Mouse (Mus musculus): ENCODE measurements around the gene Capn15. TPM values are rescaled to one million over a fixed set of nuclear protein-coding genes. Genes with fewer than 3 reads are reported as not detected.

The Capn15 gene
- total and polyA plus RNA-seq, 3 experiments, result 5.6 to 16.2 TPM; not detected in 1

- no peak for TF ChIP-seq GATA1 (IDR thresholded peaks at IDR 0.05; ENCODE audit: low read depth, low read length)
- no peak for TF ChIP-seq MXI1 (IDR thresholded peaks at IDR 0.05; ENCODE audit: low read depth, low read length)
- no peak for TF ChIP-seq CHD1 (IDR thresholded peaks at IDR 0.05; ENCODE audit: low read depth, low read length)
- no peak for TF ChIP-seq MYB (IDR thresholded peaks at IDR 0.05; ENCODE audit: low read depth, low read length)
- TF ChIP-seq NELFE (IDR thresholded peaks at IDR 0.05; ENCODE audit: low read depth, low read length), result no peak
- no peak for TF ChIP-seq USF1 (IDR thresholded peaks at IDR 0.05; ENCODE audit: low read depth, low read length)
- TF ChIP-seq ZC3H11A (IDR thresholded peaks at IDR 0.05; ENCODE audit: low read depth, low read length), result no peak
- TF ChIP-seq ELF1 (IDR thresholded peaks at IDR 0.05; ENCODE audit: low read depth, low read length), result no peak
- TF ChIP-seq POLR2A (IDR thresholded peaks at IDR 0.05; ENCODE audit: control insufficient read depth in 1 of 2, insufficient read depth in 1 of 2, low read depth in 1 of 2, low read length in 2 of 2, poor library complexity in 1 of 2), result no peak
- no peak for TF ChIP-seq ZNF384 (IDR thresholded peaks at IDR 0.05; ENCODE audit: low read depth, low read length)
- TF ChIP-seq BHLHE40 (IDR thresholded peaks at IDR 0.05; ENCODE audit: borderline replicate concordance, low read depth, low read length), result no peak
- Histone ChIP-seq H3K4me1 (ENCODE audit: control insufficient read depth in 1 of 2, insufficient read depth in 2 of 2, low read length in 2 of 2) (peaks cover 0 to 5% of the 10 kb centered on the region in 2 experiments; a peak in 2 of 4 replicates), H3K27me3 (ENCODE audit: control insufficient read depth in 1 of 2, insufficient read depth in 2 of 2, low read length in 2 of 2) (no peaks in the 10 kb centered on the region)
These were observed 31.4 kb upstream of the Capn15 start for GRCm38 (mm10) chr17:26017021-26017420.

GRCm38 (mm10) chr17:26013711-26014110 lies 28.1 kb upstream of the Capn15 start:
- Histone ChIP-seq H3K27ac (ENCODE audit: control insufficient read depth, low read depth, low read length) (no peak overlapping the region), H3K4me1 (ENCODE audit: control insufficient read depth in 1 of 2, insufficient read depth in 2 of 2, low read length in 2 of 2) (peaks cover 0 to 10% of the 10 kb centered on the region in 2 experiments; a peak in 2 of 4 replicates), H3K4me3 (ENCODE audit: control insufficient read depth in 1 of 2, insufficient read depth in 1 of 2, low read depth in 2 of 2, low read length in 2 of 2) (no peak overlapping the region), H3K9me3 (replicated peaks; ENCODE audit: insufficient read depth, low read length) (no peaks in the 10 kb centered on the region), H3K36me3 (ENCODE audit: control insufficient read depth in 1 of 2, insufficient read depth in 2 of 2, low read length in 2 of 2) (peaks cover 0 to 4% of the 10 kb centered on the region in 2 experiments; a peak in 3 of 4 replicates), H3K27me3 (ENCODE audit: control insufficient read depth in 1 of 2, insufficient read depth in 2 of 2, low read length in 2 of 2) (no peaks in the 10 kb centered on the region), H3K9ac (ENCODE audit: control insufficient read depth, low read depth, low read length, poor library complexity, severe bottlenecking) (no peak overlapping the region), H3K79me2 (ENCODE audit: control insufficient read depth, insufficient read depth, low read length, poor library complexity) (no peaks in the 10 kb centered on the region)
- no peak for TF ChIP-seq POLR2AphosphoS5 (IDR thresholded peaks at IDR 0.05; ENCODE audit: borderline replicate concordance, low read depth, low read length)
- TF ChIP-seq HCFC1 (IDR thresholded peaks at IDR 0.05; ENCODE audit: low read depth, low read length), result no peak
- TF ChIP-seq MAX (IDR thresholded peaks at IDR 0.05; ENCODE audit: low read length), result no peak
- DNase-seq (ENCODE audit: low read depth, low spot score), result no peak

More at GRCm38 (mm10) chr17:26017021-26017420, 31.4 kb upstream of the Capn15 start:
- no peak for DNase-seq (ENCODE audit: low read depth, low spot score)
- Histone ChIP-seq H3K79me2 (ENCODE audit: control insufficient read depth, insufficient read depth, low read length, poor library complexity) (no peaks in the 10 kb centered on the region), H3K27ac (ENCODE audit: control insufficient read depth, low read depth, low read length) (no peak overlapping the region), H3K9ac (ENCODE audit: control insufficient read depth, low read depth, low read length, poor library complexity, severe bottlenecking) (no peak overlapping the region), H3K4me3 (ENCODE audit: control insufficient read depth in 1 of 2, insufficient read depth in 1 of 2, low read depth in 2 of 2, low read length in 2 of 2) (no peak overlapping the region), H3K36me3 (ENCODE audit: control insufficient read depth in 1 of 2, insufficient read depth in 2 of 2, low read length in 2 of 2) (peaks cover 0 to 3% of the 10 kb centered on the region in 2 experiments; a peak in 2 of 4 replicates), H3K9me3 (replicated peaks; ENCODE audit: insufficient read depth, low read length) (no peaks in the 10 kb centered on the region)

- H3K9ac ChIP-seq (ENCODE audit: control insufficient read depth, low read depth, low read length, poor library complexity, severe bottlenecking), result no peak overlapping the region
- H3K27ac ChIP-seq (ENCODE audit: control insufficient read depth, low read depth, low read length), result no peak overlapping the region
- H3K36me3 ChIP-seq (ENCODE audit: control insufficient read depth in 1 of 2, insufficient read depth in 2 of 2, low read length in 2 of 2), result peaks cover 0 to 7% of the 10 kb centered on the region in 2 experiments; a peak in 3 of 4 replicates
- no peaks in the 10 kb centered on the region for H3K79me2 ChIP-seq (ENCODE audit: control insufficient read depth, insufficient read depth, low read length, poor library complexity)
- peak; percentile 96 for DNase-seq (ENCODE audit: low read depth, low spot score)
- H3K9me3 ChIP-seq (replicated peaks; ENCODE audit: insufficient read depth, low read length), result no peaks in the 10 kb centered on the region
- H3K27me3 ChIP-seq (ENCODE audit: control insufficient read depth in 1 of 2, insufficient read depth in 2 of 2, low read length in 2 of 2), result no peaks in the 10 kb centered on the region
- H3K4me3 ChIP-seq (ENCODE audit: control insufficient read depth in 1 of 2, insufficient read depth in 1 of 2, low read depth in 2 of 2, low read length in 2 of 2), result no peak overlapping the region
- H3K4me1 ChIP-seq (ENCODE audit: control insufficient read depth in 1 of 2, insufficient read depth in 2 of 2, low read length in 2 of 2), result peaks cover 0 to 14% of the 10 kb centered on the region in 2 experiments; a peak in 2 of 4 replicates
- TF ChIP-seq CHD1 (IDR thresholded peaks at IDR 0.05; ENCODE audit: low read depth, low read length), result no peak
- peak; percentile 64; the same call in 1 of the 2 replicates for TF ChIP-seq MAZ (IDR thresholded peaks at IDR 0.05; ENCODE audit: low read depth, low read length)
- no peak for TF ChIP-seq ELF1 (IDR thresholded peaks at IDR 0.05; ENCODE audit: low read depth, low read length)
- TF ChIP-seq MYB (IDR thresholded peaks at IDR 0.05; ENCODE audit: low read depth, low read length), result no peak
- no peak for TF ChIP-seq ZMIZ1 (IDR thresholded peaks at IDR 0.05; ENCODE audit: low read depth, low read length)
- no peak for TF ChIP-seq UBTF (IDR thresholded peaks at IDR 0.05; ENCODE audit: borderline replicate concordance, insufficient read depth, low read depth, low read length)
- TF ChIP-seq POLR2AphosphoS2 (IDR thresholded peaks at IDR 0.05; ENCODE audit: low read length), result no peak
- TF ChIP-seq KAT2A (conservative IDR thresholded peaks at IDR 0.05; ENCODE audit: low read depth, low read length), result no peak
- no peak for TF ChIP-seq CHD2 (IDR thresholded peaks at IDR 0.05; ENCODE audit: low read length)
- peak; percentile 67 for TF ChIP-seq TAL1 (IDR thresholded peaks at IDR 0.05; ENCODE audit: low read length)
- no peak for TF ChIP-seq ZKSCAN1 (IDR thresholded peaks at IDR 0.05; ENCODE audit: low read depth, low read length)
- TF ChIP-seq USF1 (IDR thresholded peaks at IDR 0.05; ENCODE audit: low read depth, low read length), result no peak
- TF ChIP-seq ETS1 (IDR thresholded peaks at IDR 0.05; ENCODE audit: low read depth, low read length), result no peak
- no peak for TF ChIP-seq RCOR1 (IDR thresholded peaks at IDR 0.05; ENCODE audit: low read depth, low read length)
- TF ChIP-seq MXI1 (IDR thresholded peaks at IDR 0.05; ENCODE audit: low read depth, low read length), result peak; percentile 98
- no peak for TF ChIP-seq E2F4 (IDR thresholded peaks at IDR 0.05; ENCODE audit: borderline replicate concordance, low read depth, low read length)
These were observed 26.4 kb upstream of the Capn15 start for GRCm38 (mm10) chr17:26011841-26012460.

All from MEL (cell line).